Mouse (Mus musculus) splenic B cell, adult 2 months (primary cell): ENCODE measurements around the gene Fggy.

Experiments used
- DNase-seq: peaks from one replicate; pipeline ENCODE4 v3.0.0-alpha.2; 2011; ENCODE audit warnings: low read depth, low spot score
- H3K27me3 ChIP-seq: 2 replicates; pipeline ENCODE4 v1.6.1; 2012; ENCODE audit warnings: mild to moderate bottlenecking, low read length, moderate library complexity, mixed read lengths; ENCODE audit not compliant: control insufficient read depth, poor library complexity, insufficient read depth, severe bottlenecking
- H3K36me3 ChIP-seq: 2 replicates; pipeline ENCODE4 v1.6.1; 2012; ENCODE audit warnings: mild to moderate bottlenecking, low read length, moderate library complexity, mixed read lengths; ENCODE audit not compliant: control insufficient read depth, poor library complexity, insufficient read depth, severe bottlenecking

Gene Fggy

GRCm38 (mm10) chr4:95626186-95626585, 68.9 kb downstream of the Fggy start:
- no peak for DNase-seq
- Histone ChIP-seq H3K27me3 (no peaks in the 10 kb centered on the region), H3K36me3 (no peaks in the 10 kb centered on the region)

DNA sequence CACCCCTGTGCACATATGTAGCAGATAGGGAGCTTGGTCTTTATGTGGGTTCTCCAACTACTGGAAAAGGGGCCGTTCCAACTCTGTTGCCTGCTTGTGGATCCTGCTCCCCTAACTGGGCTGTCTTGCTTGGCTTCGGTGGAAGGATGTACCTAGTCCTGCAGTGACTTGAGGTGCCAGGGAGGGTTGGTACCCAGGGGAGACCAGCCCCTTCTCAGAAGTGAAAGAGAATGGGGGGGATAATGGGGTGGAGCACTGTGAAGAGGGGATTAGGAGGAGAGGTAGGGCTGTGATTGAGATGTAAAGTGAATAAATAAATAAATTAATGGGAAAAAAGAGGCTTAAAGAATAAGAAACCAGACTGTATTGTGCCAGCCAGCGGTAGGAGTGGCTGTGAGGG, 77.6 kb downstream of the Fggy start:
- DNase-seq, result no peak
- H3K27me3 ChIP-seq, result no peaks in the 10 kb centered on the region
- no peaks in the 10 kb centered on the region for H3K36me3 ChIP-seq

DNA sequence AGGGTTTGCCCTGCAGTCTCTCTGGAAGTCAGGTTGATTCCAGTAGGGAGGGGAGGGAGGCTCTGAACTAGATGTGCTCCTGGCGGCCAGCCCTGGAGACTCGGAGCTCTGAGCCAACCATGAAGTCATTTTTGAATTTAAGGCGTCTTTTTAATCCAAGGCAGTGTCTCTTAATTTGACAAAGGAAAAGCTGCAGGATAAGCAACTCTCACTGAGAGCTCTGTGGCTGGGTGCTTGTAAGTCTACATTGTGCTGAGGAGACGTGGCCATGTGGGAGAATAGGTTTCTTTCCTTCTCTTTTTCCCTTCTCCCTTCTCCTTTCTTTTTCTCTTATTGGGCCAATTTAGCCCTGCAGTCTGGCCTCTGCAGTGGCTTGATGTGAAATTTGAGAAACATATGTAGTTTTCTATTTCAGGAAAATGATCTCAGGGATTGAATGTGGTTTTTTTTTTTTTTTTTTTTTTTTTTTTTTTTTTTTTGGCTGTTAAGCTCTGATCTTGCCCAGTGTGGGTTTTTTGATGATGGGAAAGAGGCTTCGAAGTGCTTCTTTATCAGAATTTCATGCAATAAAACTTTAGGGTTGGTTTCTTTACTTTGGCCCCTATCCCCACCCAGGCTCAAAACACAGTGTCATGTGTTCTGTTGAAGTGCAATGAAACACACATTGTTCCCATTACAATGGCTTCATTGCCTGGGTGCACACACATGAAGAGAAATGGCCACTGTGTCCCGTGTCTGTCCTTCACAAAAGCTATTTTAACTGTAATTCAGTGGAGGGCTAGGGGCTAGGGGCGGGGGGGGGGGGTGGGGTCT, 79.8 kb downstream of the Fggy start:
- DNase-seq, result no peak
- Histone ChIP-seq H3K36me3 (no peaks in the 10 kb centered on the region), H3K27me3 (no peaks in the 10 kb centered on the region)

DNA sequence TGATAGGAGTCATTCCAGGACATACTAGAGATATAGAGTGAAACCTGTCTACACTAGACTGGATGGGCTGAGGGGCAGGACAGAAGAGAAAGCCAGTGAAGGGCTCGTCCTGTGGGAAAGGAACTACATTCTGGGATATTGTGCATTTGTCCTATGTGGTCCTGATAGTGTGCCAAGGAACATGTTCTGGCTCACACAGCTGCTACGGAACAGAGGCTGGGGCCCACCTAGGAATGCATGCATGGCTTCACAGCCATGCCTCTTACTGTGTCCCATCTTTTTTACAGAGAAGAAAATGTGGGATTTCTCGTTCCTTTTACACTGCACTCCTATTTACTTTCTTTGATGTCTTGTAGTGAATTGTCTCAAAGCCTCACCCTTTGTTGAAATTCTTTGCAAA, 80.8 kb downstream of the Fggy start:
- DNase-seq, result no peak
- H3K27me3 ChIP-seq, result no peaks in the 10 kb centered on the region

GRCm38 (mm10) chr4:95640831-95641230, 83.5 kb downstream of the Fggy start:
- Histone ChIP-seq H3K36me3 (no peaks in the 10 kb centered on the region), H3K27me3 (no peaks in the 10 kb centered on the region)
- no peak for DNase-seq

More for the DNA sequence above, 80.8 kb downstream of the Fggy start:
- no peaks in the 10 kb centered on the region for H3K36me3 ChIP-seq

DNA sequence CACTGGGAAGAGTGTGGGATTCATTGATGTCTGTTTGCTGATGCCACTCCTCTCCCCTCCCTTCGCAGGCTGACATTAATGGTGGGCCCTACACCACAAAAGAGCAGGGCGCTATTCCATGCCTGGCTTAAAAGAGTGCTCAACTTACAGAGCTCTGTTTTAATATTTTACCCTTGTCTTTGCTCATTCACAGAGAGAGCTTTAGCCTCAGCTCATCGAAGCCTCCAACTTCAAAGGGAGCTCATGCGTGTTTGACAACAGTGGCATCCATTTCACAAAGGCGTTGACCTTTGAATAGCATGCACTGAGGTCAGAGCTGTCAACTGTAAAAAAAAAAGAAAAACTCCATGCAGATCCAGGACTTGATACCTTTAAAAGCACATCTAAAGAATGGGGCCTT, 86.7 kb downstream of the Fggy start:
- Histone ChIP-seq H3K27me3 (no peaks in the 10 kb centered on the region), H3K36me3 (no peaks in the 10 kb centered on the region)
- DNase-seq, result no peak

DNA sequence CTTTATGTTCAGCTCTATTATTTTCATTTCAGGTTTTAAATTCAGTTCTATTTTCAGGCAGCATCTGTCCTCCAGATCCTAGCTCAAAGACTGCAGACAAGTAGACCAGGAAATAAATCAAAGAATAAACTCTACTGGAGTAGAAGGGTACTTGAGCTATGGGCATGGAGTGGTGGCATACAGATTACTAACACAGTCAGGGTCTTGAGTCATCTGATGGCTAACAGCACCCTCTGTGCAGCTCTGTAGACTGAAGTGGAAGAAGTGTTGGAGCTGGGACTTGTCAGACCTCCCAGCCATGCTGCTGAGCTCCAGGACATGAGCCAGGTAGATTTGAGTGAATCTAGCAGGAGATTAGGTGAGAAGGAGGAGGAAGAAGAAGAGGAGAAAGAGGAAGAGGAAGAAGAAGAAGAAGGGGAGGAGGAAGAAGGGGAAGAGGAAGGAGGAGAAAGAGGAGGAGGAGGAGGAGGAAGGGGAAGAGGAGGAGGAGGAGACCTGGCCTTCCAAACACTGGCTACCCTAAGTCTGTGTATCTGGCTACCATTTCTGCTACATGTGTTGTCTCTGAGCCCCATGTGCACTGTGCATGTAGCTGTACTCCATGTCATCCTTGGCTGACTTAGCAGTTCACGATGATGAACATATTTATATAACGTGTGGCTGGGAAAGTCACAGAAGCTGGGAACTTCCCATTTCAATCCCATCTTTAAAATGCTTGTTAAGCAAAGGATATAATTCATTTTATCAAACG, 91.7 kb downstream of the Fggy start:
- DNase-seq, result no peak
- Histone ChIP-seq H3K36me3 (no peaks in the 10 kb centered on the region), H3K27me3 (no peaks in the 10 kb centered on the region)

GRCm38 (mm10) chr4:95649552-95649905, 92.2 kb downstream of the Fggy start:
- no peak for DNase-seq
- no peaks in the 10 kb centered on the region for H3K27me3 ChIP-seq
- no peaks in the 10 kb centered on the region for H3K36me3 ChIP-seq

DNA sequence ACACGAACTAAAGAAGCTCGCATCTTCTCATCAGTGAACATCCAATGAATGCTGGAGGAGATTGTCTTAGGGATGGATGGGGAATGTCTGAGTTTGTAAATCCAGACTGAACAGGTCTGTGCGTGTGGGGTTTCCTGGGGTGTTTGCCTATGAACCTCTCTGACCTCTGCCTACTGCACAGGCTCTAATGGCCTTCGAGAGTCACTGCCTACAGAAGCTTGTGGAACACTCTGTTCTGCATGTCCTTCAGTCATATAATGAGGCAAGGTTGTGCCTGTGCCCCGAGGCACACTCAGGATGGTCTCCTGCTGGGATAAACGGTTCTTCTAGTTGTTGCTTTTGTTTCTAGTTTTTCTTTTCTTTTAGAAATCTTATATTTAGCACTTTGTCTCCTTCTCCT, 92.7 kb downstream of the Fggy start:
- H3K36me3 ChIP-seq, result no peaks in the 10 kb centered on the region
- H3K27me3 ChIP-seq, result no peaks in the 10 kb centered on the region
- DNase-seq, result no peak

- no peaks in the 10 kb centered on the region for H3K36me3 ChIP-seq
- no peak for DNase-seq
- H3K27me3 ChIP-seq, result no peaks in the 10 kb centered on the region
Observed at GRCm38 (mm10) chr4:95652044-95652443, 94.7 kb downstream of the Fggy start.

GRCm38 (mm10) chr4:95653296-95653912, 96.1 kb downstream of the Fggy start:
- DNase-seq, result no peak
- H3K36me3 ChIP-seq, result no peaks in the 10 kb centered on the region
- H3K27me3 ChIP-seq, result no peaks in the 10 kb centered on the region

GRCm38 (mm10) chr4:95653913-95654301, 96.6 kb downstream of the Fggy start:
- no peaks in the 10 kb centered on the region for H3K36me3 ChIP-seq
- no peak for DNase-seq

GRCm38 (mm10) chr4:95659024-95659423, 101.7 kb downstream of the Fggy start:
- no peak for DNase-seq
- Histone ChIP-seq H3K36me3 (no peaks in the 10 kb centered on the region), H3K27me3 (no peaks in the 10 kb centered on the region)

More at GRCm38 (mm10) chr4:95653913-95654301, 96.6 kb downstream of the Fggy start:
- H3K27me3 ChIP-seq, result no peaks in the 10 kb centered on the region

DNA sequence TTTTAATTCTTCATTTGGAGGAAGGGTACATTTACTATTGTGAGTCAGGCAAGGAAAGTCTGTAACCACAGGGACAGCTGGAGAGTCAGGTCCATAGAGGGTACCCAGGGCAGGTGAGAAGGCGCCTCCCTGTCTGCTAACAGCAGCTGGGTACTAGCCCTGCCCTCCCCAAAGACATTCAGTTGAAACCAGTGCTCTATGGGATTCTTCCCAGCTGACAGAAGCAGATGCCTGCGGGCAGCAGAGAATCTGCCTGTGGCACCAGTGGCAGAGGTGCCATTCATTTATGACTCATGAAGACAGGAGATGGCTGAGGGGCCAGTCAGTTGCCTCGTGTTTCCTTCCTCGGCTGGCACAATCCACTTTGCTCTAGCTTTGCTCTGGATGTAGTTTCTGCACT, 106.3 kb downstream of the Fggy start:
- no peak for DNase-seq
- Histone ChIP-seq H3K36me3 (no peaks in the 10 kb centered on the region), H3K27me3 (no peaks in the 10 kb centered on the region)

DNA sequence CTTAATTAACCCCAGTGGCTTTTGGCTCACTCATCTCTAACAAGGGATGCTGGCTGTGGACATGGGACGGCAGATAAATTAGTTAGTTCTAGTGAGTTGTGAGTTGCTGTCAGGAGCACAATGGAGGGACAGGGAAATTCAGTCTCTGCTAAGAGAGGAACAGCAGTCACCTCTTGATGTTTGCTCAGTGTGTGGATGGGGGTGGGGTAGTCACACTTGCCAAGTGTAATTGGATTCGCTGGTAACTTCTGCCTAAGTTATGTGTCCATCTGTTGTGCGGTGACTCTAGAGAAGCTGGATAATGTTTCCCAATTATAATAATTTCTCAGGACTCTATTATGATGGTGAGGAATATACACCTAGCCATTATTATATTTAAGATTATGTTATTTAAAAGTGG, 107.0 kb downstream of the Fggy start:
- DNase-seq, result no peak
- Histone ChIP-seq H3K27me3 (no peaks in the 10 kb centered on the region), H3K36me3 (no peaks in the 10 kb centered on the region)
